Mouse (Mus musculus) intestine, postnatal 0 days (tissue): ENCODE measurements around the gene Tpk1. TPM values are rescaled to one million over a fixed set of nuclear protein-coding genes. Genes with fewer than 3 reads are reported as not detected.

ENCODE experiments used
- ATAC-seq: fragments of 200-750 bp; cut with Nextera tagmentation; 2 replicates; pipeline ENCODE4 v1.8.0; 2017; ENCODE audit warnings: mild to moderate bottlenecking, moderate TSS enrichment, moderate library complexity
- H3K27ac ChIP-seq: fragments of 300-500 bp; sonication (generic); 2 replicates; pipeline ENCODE4 v1.5.1; 2014; ENCODE audit warnings: mild to moderate bottlenecking, low read depth, low read length, moderate library complexity
- H3K27me3 ChIP-seq: fragments of 300-500 bp; sonication (generic); replicated peaks from 2 replicates; pipeline ENCODE4 v1.6.1; 2014; ENCODE audit warnings: low read length, mixed read lengths; ENCODE audit not compliant: control insufficient read depth, insufficient read depth
- H3K36me3 ChIP-seq: fragments of 300-500 bp; sonication (generic); 2 replicates; pipeline ENCODE4 v1.6.1; 2014; ENCODE audit warnings: mild to moderate bottlenecking, moderate library complexity; ENCODE audit not compliant: control insufficient read depth, insufficient read depth
- H3K4me1 ChIP-seq: fragments of 300-500 bp; sonication (generic); replicated peaks from 2 replicates; pipeline ENCODE4 v1.6.1; 2014; ENCODE audit warnings: antibody characterized with exemption, low read length, mixed read lengths; ENCODE audit not compliant: control insufficient read depth, insufficient read depth
- H3K4me2 ChIP-seq: fragments of 300-500 bp; sonication (generic); replicated peaks from 2 replicates; pipeline ENCODE4 v1.6.1; 2014; ENCODE audit warnings: low read depth, mild to moderate bottlenecking, moderate library complexity
- H3K4me3 ChIP-seq: fragments of 300-500 bp; sonication (generic); 2 replicates; pipeline ENCODE4 v1.5.1; 2014; ENCODE audit warnings: low read depth, low read length
- H3K9ac ChIP-seq: fragments of 300-500 bp; sonication (generic); 2 replicates; pipeline ENCODE4 v1.6.1; 2014; ENCODE audit warnings: mild to moderate bottlenecking, low read depth, low read length
- H3K9me3 ChIP-seq: fragments of 300-500 bp; sonication (generic); 2 replicates; pipeline ENCODE4 v1.6.1; 2016; ENCODE audit warnings: mixed run types; ENCODE audit not compliant: control insufficient read depth
- CTCF ChIP-seq: sonication (generic); IDR thresholded peaks from 2 replicates; pipeline ENCODE4 v1.5.1; 2016; ENCODE audit warnings: low read depth, mild to moderate bottlenecking, control low read depth, antibody characterized with exemption, moderate library complexity
- WGBS: fragments of 180-500 bp; shearing (Covaris S2); extraction: QIAGEN DNeasy Blood & Tissue Kit; methylation state at CpG from one replicate; pipeline ENCODE4 v1.1.7; 2014; 5-methylcytosine and 5-hydroxymethylcytosine counted together
- polyA plus RNA-seq: library from polyadenylated mRNA; unstranded; fragments of >200 nt; fragmentation: Nextera tagmentation; extraction: Ambion mirVana; gene quantifications from 2 replicates; pipeline ENCODE4 v1.2.1, GENCODE M21; 2015

Gene Tpk1
- polyA plus RNA-seq, 1 experiment from 2014 or later, result 21.9 TPM

- no peak overlapping the region for H3K4me3 ChIP-seq
- H3K4me1 ChIP-seq, result no peaks in the 10 kb centered on the region
- TF ChIP-seq CTCF, result no peak
- no peaks in the 10 kb centered on the region for H3K9me3 ChIP-seq
- WGBS, result 63% methylated on average over 1 of the region's 1 CpGs
- H3K9ac ChIP-seq, result no peak overlapping the region
- no peaks in the 10 kb centered on the region for H3K36me3 ChIP-seq
- H3K4me2 ChIP-seq, result no peak overlapping the region
- H3K27me3 ChIP-seq, result no peaks in the 10 kb centered on the region
- H3K27ac ChIP-seq, result no peak overlapping the region
- ATAC-seq, result no peak
These were observed 274.7 kb downstream of the Tpk1 start for GRCm38 (mm10) chr6:43391358-43391757.

DNA sequence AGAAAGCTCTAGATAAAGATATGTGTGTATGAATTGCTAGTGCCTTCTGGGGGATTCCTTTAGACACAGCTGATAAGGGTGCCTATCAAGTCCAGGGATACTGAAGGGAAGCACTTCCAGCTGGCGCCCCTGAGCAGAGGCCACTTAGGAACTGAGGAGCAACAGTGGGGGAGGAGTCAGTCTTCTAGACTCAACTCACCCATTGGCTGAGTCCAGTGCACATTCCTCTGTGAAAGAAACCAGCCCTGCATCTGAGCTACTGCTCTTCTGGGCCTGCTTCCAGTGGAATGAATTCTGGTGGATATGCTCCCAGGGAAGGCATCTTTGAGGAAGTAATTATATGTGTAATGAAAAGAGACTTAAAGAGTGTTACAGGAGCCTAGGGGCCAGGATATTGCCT is 278.8 kb downstream of the Tpk1 start:
- Histone ChIP-seq H3K4me3 (no peak overlapping the region), H3K27me3 (no peaks in the 10 kb centered on the region), H3K27ac (no peak overlapping the region), H3K36me3 (no peaks in the 10 kb centered on the region), H3K9me3 (no peaks in the 10 kb centered on the region), H3K4me2 (no peak overlapping the region), H3K4me1 (no peaks in the 10 kb centered on the region), H3K9ac (no peak overlapping the region)
- TF ChIP-seq CTCF, result no peak
- no peak for ATAC-seq
- 13% methylated on average over 1 of the region's 1 CpGs for WGBS

- H3K4me2 ChIP-seq, result no peak overlapping the region
- H3K27ac ChIP-seq, result no peak overlapping the region
- H3K4me1 ChIP-seq, result no peaks in the 10 kb centered on the region
- H3K9ac ChIP-seq, result no peak overlapping the region
- no peaks in the 10 kb centered on the region for H3K9me3 ChIP-seq
- ATAC-seq, result no peak
- H3K36me3 ChIP-seq, result no peaks in the 10 kb centered on the region
- 67% methylated on average over 3 of the region's 3 CpGs for WGBS
- TF ChIP-seq CTCF, result no peak
- H3K4me3 ChIP-seq, result no peak overlapping the region
- H3K27me3 ChIP-seq, result no peaks in the 10 kb centered on the region
These were observed 281.2 kb downstream of the Tpk1 start for GRCm38 (mm10) chr6:43384841-43385240.

GRCm38 (mm10) chr6:43384304-43384703 is 281.8 kb downstream of the Tpk1 start:
- no peak for ATAC-seq

GRCm38 (mm10) chr6:43382750-43383149 is 283.3 kb downstream of the Tpk1 start:
- Histone ChIP-seq H3K4me2 (no peak overlapping the region), H3K27ac (no peak overlapping the region), H3K9me3 (no peaks in the 10 kb centered on the region), H3K4me1 (no peaks in the 10 kb centered on the region), H3K9ac (no peak overlapping the region), H3K4me3 (no peak overlapping the region), H3K36me3 (no peaks in the 10 kb centered on the region), H3K27me3 (no peaks in the 10 kb centered on the region)
- no peak for ATAC-seq
- WGBS, result 91% methylated on average over 3 of the region's 3 CpGs
- TF ChIP-seq CTCF, result no peak

More at GRCm38 (mm10) chr6:43384304-43384703, 281.8 kb downstream of the Tpk1 start:
- Histone ChIP-seq H3K36me3 (no peaks in the 10 kb centered on the region), H3K4me3 (no peak overlapping the region), H3K4me1 (no peaks in the 10 kb centered on the region), H3K27me3 (no peaks in the 10 kb centered on the region), H3K9ac (no peak overlapping the region), H3K9me3 (no peaks in the 10 kb centered on the region), H3K27ac (no peak overlapping the region), H3K4me2 (no peak overlapping the region)
- TF ChIP-seq CTCF, result no peak
- 62% methylated on average over 3 of the region's 3 CpGs for WGBS

DNA sequence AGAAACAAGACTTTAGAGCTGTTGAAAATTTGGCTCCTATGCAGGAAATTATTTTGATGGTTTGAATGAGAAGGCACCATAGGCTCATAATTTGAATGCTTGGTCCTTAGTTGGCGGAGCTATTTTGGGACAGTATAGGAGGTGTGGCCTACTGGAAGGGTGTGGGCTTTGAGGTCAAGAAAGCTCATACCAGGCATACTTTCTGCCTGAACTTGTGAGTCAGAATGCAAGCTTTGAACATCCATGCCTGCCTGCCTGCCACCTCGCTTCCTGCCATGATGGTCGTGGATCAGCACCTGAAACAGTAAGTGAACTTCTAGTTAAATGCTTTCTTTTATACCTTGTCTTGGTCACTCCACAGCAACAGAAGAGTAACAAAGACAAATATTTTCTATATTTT is 283.8 kb downstream of the Tpk1 start:
- Histone ChIP-seq H3K9ac (no peak overlapping the region), H3K9me3 (no peaks in the 10 kb centered on the region), H3K4me1 (no peaks in the 10 kb centered on the region), H3K36me3 (no peaks in the 10 kb centered on the region), H3K4me3 (no peak overlapping the region), H3K4me2 (no peak overlapping the region), H3K27me3 (no peaks in the 10 kb centered on the region), H3K27ac (no peak overlapping the region)
- no peak for ATAC-seq
- TF ChIP-seq CTCF, result no peak
- 81% methylated on average over 3 of the region's 3 CpGs for WGBS

GRCm38 (mm10) chr6:43373206-43373605 is 292.9 kb downstream of the Tpk1 start:
- H3K36me3 ChIP-seq, result no peaks in the 10 kb centered on the region
- H3K4me3 ChIP-seq, result no peak overlapping the region
- no peaks in the 10 kb centered on the region for H3K9me3 ChIP-seq
- WGBS, result 81% methylated on average over 5 of the region's 5 CpGs
- ATAC-seq, result no peak
- no peak overlapping the region for H3K27ac ChIP-seq
- H3K4me2 ChIP-seq, result no peak overlapping the region
- no peaks in the 10 kb centered on the region for H3K4me1 ChIP-seq
- no peak for TF ChIP-seq CTCF
- H3K27me3 ChIP-seq, result no peaks in the 10 kb centered on the region
- H3K9ac ChIP-seq, result no peak overlapping the region
